Mouse (Mus musculus) layer of hippocampus, postnatal 25 days (tissue): ENCODE data around the gene Pdzk1ip1. TPM values are rescaled to one million over a fixed set of nuclear protein-coding genes. Genes with fewer than 3 reads are reported as not detected.

Experiments
- DNase-seq, 2 experiments: peaks; one replicate each; pipeline ENCODE4 v3.0.0; 2022; ENCODE audit warnings: mixed read lengths in 2 of 2, low spot score in 1 of 2; ENCODE audit errors: extremely low spot score in 1 of 2
- total RNA-seq, 2 experiments: library from RNA; stranded (reverse); gene quantifications; 2 replicates each; pipeline ENCODE4 v1.2.3; 2021

Pdzk1ip1 gene
- total RNA-seq, 2 experiments from 2014 or later = 0.71 TPM; not detected in 1

DNA sequence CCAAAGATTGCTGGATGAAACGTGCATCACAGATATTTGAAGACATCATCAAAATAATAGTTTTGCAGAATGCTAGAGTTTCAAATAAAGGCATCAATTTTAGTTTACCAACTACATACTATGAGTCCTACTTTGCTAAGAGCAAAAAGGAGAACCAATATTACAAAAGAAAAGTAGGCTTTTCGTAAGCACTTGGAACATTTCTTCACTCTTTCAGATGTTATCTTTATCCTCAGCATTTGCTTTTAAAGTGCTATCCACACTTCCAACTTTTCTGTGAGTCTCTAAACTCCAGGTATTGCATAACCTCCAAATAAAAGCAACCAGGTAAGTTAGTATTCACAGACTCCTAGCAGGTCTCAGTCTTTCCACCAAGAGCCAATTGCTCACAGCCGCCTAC, 31.1 kb downstream of the Pdzk1ip1 start:
- DNase-seq = no peak

DNA sequence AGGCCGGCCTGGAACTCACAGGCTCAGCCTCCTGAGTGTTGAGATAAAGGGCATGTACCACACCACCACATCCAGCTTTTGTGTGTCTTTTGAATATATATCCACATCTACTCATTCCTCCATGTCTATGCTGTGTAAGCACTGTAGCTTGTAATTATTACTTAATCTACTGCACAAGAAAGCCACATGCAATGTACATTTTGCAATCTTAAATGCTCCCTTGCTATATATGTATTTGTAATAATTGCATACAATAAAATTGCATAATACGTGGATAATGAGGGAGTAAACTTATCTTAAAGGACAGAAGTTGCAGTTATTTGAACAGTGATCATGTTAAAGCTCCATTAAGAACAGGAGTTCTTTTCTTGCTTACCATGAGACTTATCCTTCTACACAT, 32.7 kb downstream of the Pdzk1ip1 start:
- no peak for DNase-seq

DNA sequence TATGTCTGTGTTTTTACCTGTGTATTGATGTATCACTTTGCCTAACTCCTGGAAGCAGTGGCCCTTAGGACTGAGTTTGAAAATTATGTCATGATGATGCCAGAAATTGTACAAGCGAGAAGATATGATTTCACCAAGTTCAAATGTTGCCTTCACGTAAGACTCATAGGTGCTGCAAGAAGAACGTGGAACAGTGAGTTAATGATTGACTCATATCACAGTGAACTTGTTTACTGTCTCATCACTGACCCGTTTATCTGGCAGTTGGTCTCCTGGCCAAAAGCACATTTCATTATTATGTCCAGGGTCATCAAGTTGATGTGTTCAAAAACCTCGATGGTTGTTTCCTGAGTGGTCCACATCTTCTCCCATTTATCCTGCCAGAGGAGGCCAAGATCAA, 33.1 kb downstream of the Pdzk1ip1 start:
- DNase-seq = no peak

DNA sequence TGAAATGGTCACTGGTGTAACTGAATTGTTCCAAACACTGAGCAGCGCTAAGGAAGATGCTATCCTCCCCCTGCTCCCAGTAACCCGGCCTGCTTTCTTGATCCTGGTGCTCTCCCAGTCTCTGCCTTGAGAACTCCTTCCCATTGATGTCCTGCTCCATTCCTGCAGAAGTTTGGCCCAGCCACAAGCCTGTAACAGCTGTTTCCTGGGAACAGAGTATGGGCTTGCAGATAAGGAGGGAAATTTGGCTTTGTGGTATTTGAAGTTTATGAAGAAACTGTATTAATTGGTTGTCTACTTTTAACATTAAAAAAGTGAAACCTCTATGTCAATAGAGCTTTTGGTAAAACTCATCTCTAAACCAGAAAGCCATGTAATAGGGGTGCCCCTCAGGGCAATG, 35.0 kb downstream of the Pdzk1ip1 start:
- DNase-seq = no peak

DNA sequence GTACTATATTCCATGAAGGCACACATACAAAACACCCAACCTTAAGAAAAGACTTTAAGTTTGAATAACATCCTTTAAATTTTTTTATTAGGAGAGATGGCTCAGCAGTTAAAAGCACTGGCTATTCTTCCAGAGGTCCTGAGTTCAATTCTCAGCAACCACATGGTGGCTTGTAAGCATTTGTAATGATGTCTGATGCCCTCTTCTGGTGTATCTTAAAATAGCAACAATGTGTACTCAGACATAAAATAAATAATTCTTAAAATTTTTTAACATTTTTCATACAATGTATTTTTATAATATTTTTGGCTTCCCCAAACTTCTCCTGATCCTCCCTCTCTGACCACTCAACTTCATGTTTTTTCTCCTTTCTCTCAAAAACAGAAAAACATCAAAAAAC, 36.2 kb downstream of the Pdzk1ip1 start:
- DNase-seq = no peak

DNA sequence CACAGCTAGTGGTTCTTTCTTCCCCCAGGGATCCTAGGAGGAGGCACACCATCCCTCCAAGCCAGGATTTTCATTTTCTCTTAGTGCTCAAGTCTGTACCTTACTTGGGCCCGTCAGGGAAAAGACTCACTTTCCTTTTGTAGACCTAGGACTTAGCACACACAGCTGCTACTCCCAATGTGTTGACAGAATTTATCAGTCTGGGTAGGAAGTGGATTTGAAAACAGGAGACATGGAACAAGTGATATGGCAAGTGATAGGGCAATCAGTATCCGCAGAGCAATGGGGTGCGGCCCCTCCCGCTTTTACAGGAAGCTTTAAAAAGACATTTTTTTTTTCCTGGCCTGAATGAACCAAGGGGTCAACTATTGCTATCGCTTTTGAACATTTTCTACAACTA, 44.6 kb downstream of the Pdzk1ip1 start:
- peak in 1 of 2 experiments; percentile 9 for DNase-seq

DNA sequence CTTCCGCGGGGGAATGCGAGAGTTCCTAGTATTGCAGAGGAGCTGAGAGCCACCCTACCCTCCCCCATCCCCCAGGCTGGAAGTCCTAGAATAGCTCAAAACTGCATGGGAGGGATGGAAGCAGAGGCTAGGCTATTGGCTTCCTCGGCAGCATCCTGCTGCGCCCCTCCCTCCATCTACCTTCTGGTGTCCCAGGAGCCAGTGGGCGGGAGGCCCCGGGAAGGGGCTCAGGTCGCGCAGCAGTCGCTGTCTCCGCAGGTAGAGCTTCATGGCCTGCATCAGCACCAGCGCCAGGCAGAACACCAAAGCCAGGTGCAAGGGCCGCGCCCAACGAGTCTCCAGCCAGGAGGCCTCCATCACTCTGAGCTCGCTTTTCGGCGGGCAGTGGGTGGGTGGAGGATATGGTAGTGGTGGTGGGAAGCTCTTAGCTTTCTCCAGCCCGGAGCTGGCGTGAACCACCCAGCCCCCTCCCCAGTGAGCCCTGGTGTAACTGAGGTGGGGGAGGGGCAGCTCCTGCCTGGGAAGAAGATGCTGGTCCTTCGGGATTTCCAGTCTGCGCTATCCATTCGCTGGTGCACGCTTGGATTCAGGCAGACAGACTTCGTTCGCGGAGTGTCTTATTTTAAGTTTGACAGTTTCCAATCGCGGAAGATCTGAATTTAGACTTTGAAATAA, 45.2 kb downstream of the Pdzk1ip1 start, which contains the start of gene Cyp4x1:
Gene Cyp4x1, minus strand, starts transcription at position 661 of the 675 bp plus-strand sequence.
- DNase-seq = peak; percentile 58 to 61

DNA sequence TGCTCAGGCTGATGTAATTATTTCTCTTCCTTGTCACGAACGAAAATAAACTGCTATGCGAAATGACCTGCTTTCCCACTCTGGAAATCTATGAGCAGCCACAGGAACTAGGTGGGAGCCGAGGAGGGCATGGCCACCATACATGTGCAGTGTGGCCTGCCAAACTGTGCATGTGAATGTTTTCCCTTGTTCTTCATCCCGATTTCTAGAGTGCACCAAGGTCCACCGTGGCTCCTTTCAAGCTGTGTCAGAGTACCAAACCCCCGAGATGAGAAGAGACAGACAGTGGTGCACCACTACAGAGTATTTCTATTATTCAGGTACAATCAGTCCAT, 45.8 kb downstream of the Pdzk1ip1 start:
- peak in 1 of 2 experiments; percentile 14 for DNase-seq

Other genes with a start within 250 kb of the Pdzk1ip1 start
- gene Foxd2, start 179.8 kb upstream of the Pdzk1ip1 start, total RNA-seq = under 1 TPM; 0.17 to 0.35 TPM
- not detected for gene Foxe3, start 162.7 kb upstream of the Pdzk1ip1 start, total RNA-seq
- gene Cmpk1, start 101.5 kb upstream of the Pdzk1ip1 start, total RNA-seq = 10 to 100 TPM; 69.5 to 73.4 TPM
- gene Stil, start 88.5 kb upstream of the Pdzk1ip1 start, total RNA-seq = under 1 TPM; 0.23 to 0.32 TPM
- gene Tal1, start 32.3 kb upstream of the Pdzk1ip1 start, total RNA-seq = 1 to 10 TPM; 1.1 to 1.5 TPM
- gene Cyp4x1, start 45.6 kb downstream of the Pdzk1ip1 start, total RNA-seq = 1 to 10 TPM; 7.3 to 7.8 TPM
- not detected for gene Cyp4a29, start 153.4 kb downstream of the Pdzk1ip1 start, total RNA-seq
- gene Cyp4a12a, start 210.3 kb downstream of the Pdzk1ip1 start, total RNA-seq = not detected